Mouse (Mus musculus) MEL (cell line): ENCODE data around the gene Usp37. TPM values are rescaled to one million over a fixed set of nuclear protein-coding genes. Genes with fewer than 3 reads are reported as not detected.

Experiments used
- DNase-seq: peaks from one replicate; pipeline ENCODE4 v3.0.0; 2011; ENCODE audit warnings: low read depth, low spot score
- H3K27ac ChIP-seq: 2 replicates; pipeline ENCODE4 v1.5.1; 2012; ENCODE audit warnings: low read depth, mild to moderate bottlenecking, control low read depth, low read length, moderate library complexity; ENCODE audit not compliant: control insufficient read depth
- H3K27me3 ChIP-seq, 2 experiments: fragments of 150-350 bp in 1 of 2; sonication (generic) in 1 of 2; 2 replicates each; pipeline ENCODE4 v1.6.1; 2012; ENCODE audit warnings: low read length in 2 of 2, mild to moderate bottlenecking in 2 of 2, improper control_type of control experiment in 1 of 2, moderate library complexity in 1 of 2; ENCODE audit not compliant: insufficient read depth in 2 of 2, control insufficient read depth in 1 of 2
- H3K36me3 ChIP-seq, 2 experiments: 2 replicates each; pipeline ENCODE4 v1.6.1; 2012 to 2014; ENCODE audit warnings: low read length in 2 of 2, improper control_type of control experiment in 1 of 2, inconsistent platforms in 1 of 2, mild to moderate bottlenecking in 1 of 2; ENCODE audit not compliant: insufficient read depth in 2 of 2, control insufficient read depth in 1 of 2
- H3K4me1 ChIP-seq, 2 experiments: fragments of 150-350 bp in 1 of 2; sonication (generic) in 1 of 2; 2 replicates each; pipeline ENCODE4 v1.6.1; 2012; ENCODE audit warnings: low read length in 2 of 2, improper control_type of control experiment in 1 of 2, mild to moderate bottlenecking in 1 of 2; ENCODE audit not compliant: insufficient read depth in 2 of 2, control insufficient read depth in 1 of 2
- H3K4me3 ChIP-seq, 2 experiments: fragments of 150-350 bp in 1 of 2; sonication (generic) in 1 of 2; 2 replicates each; pipeline ENCODE4 v1.5.1; 2012; ENCODE audit warnings: low read depth in 2 of 2, low read length in 2 of 2, mild to moderate bottlenecking in 2 of 2, moderate library complexity in 2 of 2, control low read depth in 1 of 2, improper control_type of control experiment in 1 of 2; ENCODE audit not compliant: control insufficient read depth in 1 of 2, insufficient read depth in 1 of 2
- H3K79me2 ChIP-seq: 2 replicates; pipeline ENCODE4 v1.6.1; 2012; ENCODE audit warnings: mild to moderate bottlenecking, low read length, moderate library complexity; ENCODE audit not compliant: control insufficient read depth, poor library complexity, insufficient read depth
- H3K9ac ChIP-seq: 2 replicates; pipeline ENCODE4 v1.6.1; 2012; ENCODE audit warnings: low read depth, mild to moderate bottlenecking, control low read depth, low read length, moderate library complexity; ENCODE audit not compliant: control insufficient read depth, poor library complexity, severe bottlenecking
- H3K9me3 ChIP-seq: fragments of 150-350 bp; sonication (generic); replicated peaks from 2 replicates; pipeline ENCODE4 v1.6.1; 2012; ENCODE audit warnings: mild to moderate bottlenecking, low read length, improper control_type of control experiment, moderate library complexity; ENCODE audit not compliant: insufficient read depth
- CHD1 ChIP-seq: IDR thresholded peaks from 2 replicates; pipeline ENCODE4 v1.6.1; 2012; ENCODE audit warnings: low read depth, mild to moderate bottlenecking, inconsistent platforms, low read length, improper control_type of control experiment
- CTCF ChIP-seq, 3 experiments: IDR thresholded peaks in 2 of 3; conservative IDR thresholded peaks in 1 of 3; 2 replicates each; pipeline ENCODE4 v1.5.1; 2011 to 2012; ENCODE audit warnings: low read length in 3 of 3, low read depth in 2 of 3, mild to moderate bottlenecking in 2 of 3, improper control_type of control experiment in 1 of 3, inconsistent platforms in 1 of 3, mixed read lengths in 1 of 3, moderate library complexity in 1 of 3; ENCODE audit not compliant: control insufficient read depth in 1 of 3, insufficient read depth in 1 of 3, poor library complexity in 1 of 3, severe bottlenecking in 1 of 3
- ETS1 ChIP-seq: IDR thresholded peaks from 2 replicates; pipeline ENCODE4 v1.6.1; 2012; ENCODE audit warnings: low read depth, mild to moderate bottlenecking, inconsistent platforms, low read length, improper control_type of control experiment, moderate library complexity
- HCFC1 ChIP-seq: IDR thresholded peaks from 2 replicates; pipeline ENCODE4 v1.6.1; 2012; ENCODE audit warnings: low read depth, mild to moderate bottlenecking, inconsistent platforms, low read length, improper control_type of control experiment, moderate library complexity
- JUND ChIP-seq: IDR thresholded peaks from 2 replicates; pipeline ENCODE4 v1.6.1; 2011; ENCODE audit warnings: low read depth, mild to moderate bottlenecking, improper control_type of control experiment, low read length
- KAT2A ChIP-seq: conservative IDR thresholded peaks from 2 replicates; pipeline ENCODE4 v1.6.1; 2012; ENCODE audit warnings: low read depth, low read length, improper control_type of control experiment, inconsistent platforms
- MAFK ChIP-seq: IDR thresholded peaks from 2 replicates; pipeline ENCODE4 v1.6.1; 2011; ENCODE audit warnings: low read depth, mild to moderate bottlenecking, low read length, improper control_type of control experiment, borderline replicate concordance
- NELFE ChIP-seq: IDR thresholded peaks from 2 replicates; pipeline ENCODE4 v1.6.1; 2011; ENCODE audit warnings: low read depth, low read length, improper control_type of control experiment
- POLR2AphosphoS2 ChIP-seq: IDR thresholded peaks from 2 replicates; pipeline ENCODE4 v1.6.1; 2011; ENCODE audit warnings: low read length, improper control_type of control experiment
- RCOR1 ChIP-seq: IDR thresholded peaks from 2 replicates; pipeline ENCODE4 v1.6.1; 2012; ENCODE audit warnings: low read depth, mild to moderate bottlenecking, inconsistent platforms, low read length, improper control_type of control experiment
- TBP ChIP-seq: IDR thresholded peaks from 2 replicates; pipeline ENCODE4 v1.8.0; 2011; ENCODE audit warnings: low read depth, low read length, improper control_type of control experiment
- USF1 ChIP-seq: IDR thresholded peaks from 2 replicates; pipeline ENCODE4 v1.6.1; 2014; ENCODE audit warnings: low read depth, mild to moderate bottlenecking, inconsistent platforms, low read length, improper control_type of control experiment, moderate library complexity
- ZC3H11A ChIP-seq: IDR thresholded peaks from 2 replicates; pipeline ENCODE4 v1.6.1; 2012; ENCODE audit warnings: low read depth, mild to moderate bottlenecking, inconsistent platforms, low read length, improper control_type of control experiment
- ZKSCAN1 ChIP-seq: IDR thresholded peaks from 2 replicates; pipeline ENCODE4 v1.6.1; 2012; ENCODE audit warnings: low read depth, mild to moderate bottlenecking, inconsistent platforms, low read length, improper control_type of control experiment, moderate library complexity
- ZMIZ1 ChIP-seq: IDR thresholded peaks from 2 replicates; pipeline ENCODE4 v1.6.1; 2012; ENCODE audit warnings: low read depth, mild to moderate bottlenecking, inconsistent platforms, low read length, improper control_type of control experiment, moderate library complexity
- polyA plus RNA-seq, 2 experiments: library from polyadenylated mRNA; stranded (reverse) in 1 of 2; unstranded in 1 of 2; fragments of >175 nt in 1 of 2; fragments of >200 nt in 1 of 2; gene quantifications; 2 replicates each; pipeline versions ENCODE4 v1.2.1 to v1.2.4; 2012; ENCODE audit warnings: low replicate concordance in 2 of 2, low read depth in 1 of 2; ENCODE audit not compliant: insufficient read length in 2 of 2, insufficient read depth in 1 of 2, missing spikeins in 1 of 2
- total RNA-seq: library from RNA; depleted of rRNA; stranded (reverse); fragments of 300-350 nt; gene quantifications from 2 replicates; pipeline ENCODE4 v1.2.3, GENCODE M21; 2012

Usp37 gene
- total and polyA plus RNA-seq, 3 experiments = 17.8 to 77.6 (median 24.0) TPM

GRCm38 (mm10) chr1:74388398-74388920 lies 155.6 kb downstream of the Usp37 start:
- TF ChIP-seq POLR2AphosphoS2 = no peak
- no peak for TF ChIP-seq KAT2A
- no peak for TF ChIP-seq ZC3H11A
- no peak for TF ChIP-seq ZMIZ1
- no peak for TF ChIP-seq NELFE
- no peak for TF ChIP-seq JUND
- TF ChIP-seq USF1 = no peak
- no peak for TF ChIP-seq RCOR1
- TF ChIP-seq CTCF (IDR thresholded peaks at IDR 0.05 in 2 of 3, conservative IDR thresholded peaks at IDR 0.05 in 1 of 3; ENCODE audit: control insufficient read depth in 1 of 3, insufficient read depth in 1 of 3, low read depth in 2 of 3, low read length in 3 of 3, poor library complexity in 1 of 3, severe bottlenecking in 1 of 3) = no peak
- TF ChIP-seq, all 39 proteins: peak for 0
- Histone ChIP-seq H3K9me3 (no peaks in the 10 kb centered on the region), H3K27me3 (no peaks in the 10 kb centered on the region), H3K27ac (no peak overlapping the region), H3K4me3 (no peak overlapping the region), H3K4me1 (peaks cover 0 to 12% of the 10 kb centered on the region in 2 experiments; a peak in 3 of 4 replicates), H3K36me3 (peaks cover 0 to 10% of the 10 kb centered on the region in 2 experiments; a peak in 2 of 4 replicates), H3K79me2 (peaks cover 14% of the 10 kb centered on the region), H3K9ac (no peak overlapping the region)
- no peak for DNase-seq

DNA sequence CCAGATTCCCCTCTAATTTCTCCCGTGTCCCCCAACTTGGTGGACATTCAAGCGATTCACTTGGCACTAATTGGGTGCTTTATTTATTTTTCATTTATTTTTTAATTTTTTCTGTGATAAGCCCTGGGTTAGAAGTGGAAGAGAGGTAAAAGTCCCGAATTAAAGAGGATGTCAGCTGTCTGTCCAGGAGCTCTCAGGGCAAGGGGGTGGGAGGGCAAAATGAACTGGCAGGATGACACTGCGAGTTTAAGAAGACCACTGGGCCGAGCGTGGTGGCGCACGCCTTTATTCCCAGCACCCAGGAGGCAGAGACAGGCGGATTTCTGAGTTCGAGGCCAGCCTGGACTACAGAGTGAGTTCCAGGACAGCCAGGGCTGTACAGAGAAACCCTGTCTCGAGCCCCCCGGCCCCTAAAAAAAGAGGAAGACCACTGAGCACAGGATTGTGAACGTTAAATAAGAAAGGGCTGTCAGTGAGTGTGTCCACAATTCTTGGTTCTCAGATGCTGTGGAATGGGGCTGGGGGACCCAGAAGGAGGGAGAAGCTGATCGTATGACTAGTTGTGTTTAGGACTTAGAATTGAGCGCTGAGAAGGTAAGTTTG lies 156.6 kb downstream of the Usp37 start:
- no peak for TF ChIP-seq MAFK
- peak; percentile 47; the same call in 1 of the 2 replicates for TF ChIP-seq CHD1
- TF ChIP-seq ETS1 = no peak
- no peak for TF ChIP-seq ZKSCAN1
- TF ChIP-seq ZMIZ1 = no peak
- TF ChIP-seq POLR2AphosphoS2 = no peak
- TF ChIP-seq TBP = peak; percentile 13; the same call in 1 of the 2 replicates
- no peak for TF ChIP-seq HCFC1
- peaks cover 9% of the 10 kb centered on the region for H3K79me2 ChIP-seq
- DNase-seq = peak; percentile 61
- H3K36me3 ChIP-seq = peaks cover 0 to 10% of the 10 kb centered on the region in 2 experiments; a peak in 2 of 4 replicates
- no peaks in the 10 kb centered on the region for H3K27me3 ChIP-seq
- peak overlapping the region; percentile 96 for H3K27ac ChIP-seq
- peak overlapping the region; percentile 65 to 79 for H3K4me3 ChIP-seq
- peaks cover 0 to 12% of the 10 kb centered on the region in 2 experiments; a peak in 3 of 4 replicates for H3K4me1 ChIP-seq
- H3K9me3 ChIP-seq = no peaks in the 10 kb centered on the region
- H3K9ac ChIP-seq = peak overlapping the region; percentile 90
